Comparison of ENCODE assay signal across 25 mouse cellular contexts in the genomic region with DNA sequence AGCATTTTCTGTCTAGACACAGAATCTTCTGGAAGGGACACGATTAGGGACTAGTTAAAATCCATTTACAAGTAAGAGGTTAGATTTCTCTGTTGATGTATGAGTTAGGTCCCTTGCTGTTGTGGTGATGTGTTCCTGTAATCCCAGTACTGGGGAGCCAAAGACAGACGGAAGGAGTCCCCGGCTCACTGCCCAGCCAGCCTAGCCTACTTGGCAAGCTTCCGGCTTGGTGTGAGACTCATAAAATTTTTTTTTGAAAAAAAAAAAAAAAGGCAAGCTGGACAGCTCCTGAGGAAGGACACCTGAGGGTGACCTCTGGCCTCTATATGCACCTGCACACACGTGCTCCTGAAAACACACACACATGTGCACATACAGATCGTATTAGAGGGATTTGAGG.
A peak's percentile ranks its signal among the peaks of the same experiment; 100 is the strongest.
DNase-seq lines count a peak whose midpoint lies in the region; ATAC-seq and TF ChIP-seq lines count a peak whose summit lies in the region.
"Had no signal": no experiment of that assay in that cellular context is flagged by ENCODE, and none has a peak within 500 bp of the region (broad histone marks: within the 10 kb centered on the region; RNA-seq: fewer than 3 reads in every experiment).

No protein-coding gene starts in this region.

- no peaks in the 10 kb centered on the region for H3K27me3 ChIP-seq in cerebellum, adult 2 months (ENCODE audit: control insufficient read depth, insufficient read depth, low read length)
- no peaks in the 10 kb centered on the region for H3K27me3 ChIP-seq in intestine, postnatal 0 days (replicated peaks; ENCODE audit: control insufficient read depth, insufficient read depth, low read length)
- H3K27me3 ChIP-seq: heart, embryonic 12.5 days; hindbrain, embryonic 13.5 days; midbrain, embryonic 15.5 days; neural tube, embryonic 15.5 days had no signal

- peak; percentile 35 for DNase-seq in cerebellum, adult 11-12 months
- no peak for DNase-seq in cerebellum, postnatal 4 days (ENCODE audit: low spot score in 2 of 2)
- peak; percentile 58 to 65 for DNase-seq in cerebellum, adult 2 months
- peak; percentile 77 to 80 for DNase-seq in cerebellum, postnatal 14 days
- DNase-seq in thymus, postnatal 36 days: no peak
- DNase-seq in left cerebral cortex, adult 18-20 months (ENCODE audit: low spot score in 2 of 2): no peak
- DNase-seq: adrenal gland, postnatal 25 days; gastrocnemius, postnatal 25 days; heart, adult 18-20 months; heart, postnatal 4 days; kidney, postnatal 14 days; layer of hippocampus, adult 9-11 months; liver; lung, adult 2 months; lung, postnatal 14 days had no signal

- H3K27ac ChIP-seq in cerebellum, adult 2 months (ENCODE audit: insufficient read depth, low read length): no peak overlapping the region
- H3K27ac ChIP-seq in intestine, postnatal 0 days (ENCODE audit: low read depth, low read length): no peak overlapping the region
- H3K27ac ChIP-seq: hindbrain, embryonic 13.5 days; liver, embryonic 14.5 days; midbrain, embryonic 10.5 days; midbrain, embryonic 15.5 days; neural tube, embryonic 15.5 days had no signal

- no peak overlapping the region for H3K4me2 ChIP-seq in intestine, postnatal 0 days (replicated peaks; ENCODE audit: low read depth)
- H3K4me2 ChIP-seq: heart, embryonic 12.5 days; hindbrain, embryonic 13.5 days; midbrain, embryonic 15.5 days; neural tube, embryonic 15.5 days had no signal

- no peaks in the 10 kb centered on the region for H3K36me3 ChIP-seq in intestine, postnatal 0 days (ENCODE audit: control insufficient read depth, insufficient read depth)
- H3K36me3 ChIP-seq: heart, embryonic 12.5 days; hindbrain, embryonic 13.5 days; midbrain, embryonic 10.5 days; midbrain, embryonic 15.5 days; neural tube, embryonic 15.5 days had no signal

- H3K4me3 ChIP-seq in cerebellum, adult 2 months (replicated peaks; ENCODE audit: insufficient read depth, low read depth, low read length): no peak overlapping the region
- no peak overlapping the region for H3K4me3 ChIP-seq in intestine, postnatal 0 days (ENCODE audit: low read depth, low read length)
- H3K4me3 ChIP-seq: heart, embryonic 12.5 days; hindbrain, embryonic 13.5 days; midbrain, embryonic 10.5 days; midbrain, embryonic 15.5 days; neural tube, embryonic 15.5 days had no signal

- TF ChIP-seq POLR2A in cerebellum, adult 2 months (IDR thresholded peaks at IDR 0.05; ENCODE audit: borderline replicate concordance, insufficient read depth, low read length): no peak

- 28% methylated on average over 6 of the region's 6 CpGs for WGBS in cerebellum, adult 2 months
- WGBS in intestine, postnatal 0 days: 70% methylated on average over 6 of the region's 6 CpGs

- no peak for ATAC-seq in intestine, postnatal 0 days
- ATAC-seq: activated CD4-positive, CD25-positive, alpha-beta regulatory T cell, adult 4 months; forebrain, embryonic 14.5 days; intestine, embryonic 16.5 days; midbrain, embryonic 15.5 days had no signal

- peaks cover 15% of the 10 kb centered on the region; the same call in 1 of the 2 replicates for H3K4me1 ChIP-seq in cerebellum, adult 2 months (ENCODE audit: control insufficient read depth, insufficient read depth, low read length)
- H3K4me1 ChIP-seq in intestine, postnatal 0 days (replicated peaks; ENCODE audit: control insufficient read depth, insufficient read depth, low read length): no peaks in the 10 kb centered on the region
- H3K4me1 ChIP-seq: heart, embryonic 12.5 days; hindbrain, embryonic 13.5 days; midbrain, embryonic 10.5 days; midbrain, embryonic 15.5 days; neural tube, embryonic 15.5 days had no signal

- no peak for TF ChIP-seq CTCF in cerebellum, adult 2 months (IDR thresholded peaks at IDR 0.05; ENCODE audit: borderline replicate concordance, insufficient read depth, low read depth, low read length)
- no peak for TF ChIP-seq CTCF in intestine, postnatal 0 days (IDR thresholded peaks at IDR 0.05; ENCODE audit: low read depth)

- no peak overlapping the region for H3K9ac ChIP-seq in intestine, postnatal 0 days (ENCODE audit: low read depth, low read length)
- H3K9ac ChIP-seq: heart, embryonic 12.5 days; hindbrain, embryonic 13.5 days; liver, embryonic 14.5 days; midbrain, embryonic 15.5 days; neural tube, embryonic 15.5 days had no signal

- no peaks in the 10 kb centered on the region for H3K9me3 ChIP-seq in intestine, postnatal 0 days (ENCODE audit: control insufficient read depth)
- H3K9me3 ChIP-seq: heart, embryonic 12.5 days; midbrain, embryonic 10.5 days; midbrain, embryonic 15.5 days; neural tube, embryonic 15.5 days had no signal

Comparison
In these comparisons a context has a peak if more than half of its experiments do, and no peak if none do; other contexts are left out.
1. DNase-seq: peak in cerebellum, adult 11-12 months (single experiment), cerebellum, adult 2 months (2 of 2) and cerebellum, postnatal 14 days (2 of 2); none in cerebellum, postnatal 4 days (0 of 2), thymus, postnatal 36 days (0 of 2) and left cerebral cortex, adult 18-20 months (0 of 2).